Mouse (Mus musculus) heart, embryonic 11.5 days (tissue): ENCODE data around the gene Stpg4. TPM values are rescaled to one million over a fixed set of nuclear protein-coding genes. Genes with fewer than 3 reads are reported as not detected.

Experiments used
- ATAC-seq: fragments of 200-750 bp; cut with Nextera tagmentation; replicated peaks from 2 replicates; pipeline ENCODE4 v1.8.0; 2017; ENCODE audit warnings: moderate library complexity; ENCODE audit not compliant: insufficient number of reproducible peaks, low FRiP score, low TSS enrichment
- H3K27ac ChIP-seq: fragments of 300-500 bp; sonication (generic); 2 replicates; pipeline ENCODE4 v1.5.1; 2014; ENCODE audit warnings: mild to moderate bottlenecking, low read depth, low read length
- H3K27me3 ChIP-seq: fragments of 300-500 bp; sonication (generic); 2 replicates; pipeline ENCODE4 v1.6.1; 2014; ENCODE audit warnings: mild to moderate bottlenecking, low read length, mixed read lengths; ENCODE audit not compliant: control insufficient read depth, insufficient read depth
- H3K36me3 ChIP-seq: fragments of 300-500 bp; sonication (generic); 2 replicates; pipeline ENCODE4 v1.6.1; 2014; ENCODE audit warnings: mild to moderate bottlenecking, low read length, moderate library complexity, mixed read lengths; ENCODE audit not compliant: control insufficient read depth, insufficient read depth
- H3K4me1 ChIP-seq: fragments of 300-500 bp; sonication (generic); 2 replicates; pipeline ENCODE4 v1.6.1; 2014; ENCODE audit warnings: low read length; ENCODE audit not compliant: control insufficient read depth, insufficient read depth
- H3K4me2 ChIP-seq: fragments of 300-500 bp; sonication (generic); 2 replicates; pipeline ENCODE4 v1.6.1; 2014; ENCODE audit warnings: mild to moderate bottlenecking, moderate library complexity
- H3K4me3 ChIP-seq: fragments of 300-500 bp; sonication (generic); 2 replicates; pipeline ENCODE4 v1.5.1; 2014; ENCODE audit warnings: low read depth, low read length
- H3K9ac ChIP-seq: fragments of 300-500 bp; sonication (generic); 2 replicates; pipeline ENCODE4 v1.6.1; 2014; ENCODE audit warnings: mild to moderate bottlenecking, low read depth, low read length, moderate library complexity
- H3K9me3 ChIP-seq: fragments of 300-500 bp; sonication (generic); replicated peaks from 2 replicates; pipeline ENCODE4 v1.6.1; 2016; ENCODE audit warnings: low read length; ENCODE audit not compliant: control insufficient read depth
- WGBS: fragments of 180-500 bp; shearing (Covaris S2); extraction: QIAGEN DNeasy Blood & Tissue Kit; methylation state at CpG from one replicate; pipeline ENCODE4 v1.1.7; 2014; ENCODE audit not compliant: insufficient replicate concordance; 5-methylcytosine and 5-hydroxymethylcytosine counted together
- polyA plus RNA-seq: library from polyadenylated mRNA; unstranded; fragments of >200 nt; fragmentation: Nextera tagmentation; extraction: Ambion mirVana; gene quantifications from 2 replicates; pipeline ENCODE4 v1.2.1, GENCODE M21; 2014

Gene Stpg4
- polyA plus RNA-seq, 1 experiment from 2014 or later = not detected

GRCm38 (mm10) chr17:87441537-87441936 lies 14.0 kb upstream of the Stpg4 start:
- H3K9ac ChIP-seq = no peak overlapping the region
- no peaks in the 10 kb centered on the region for H3K27me3 ChIP-seq
- no peak overlapping the region for H3K4me2 ChIP-seq
- H3K4me1 ChIP-seq = peaks cover 30% of the 10 kb centered on the region
- H3K9me3 ChIP-seq = no peaks in the 10 kb centered on the region
- WGBS = 79% methylated on average over 2 of the region's 2 CpGs
- H3K4me3 ChIP-seq = no peak overlapping the region
- ATAC-seq = no peak
- no peaks in the 10 kb centered on the region for H3K36me3 ChIP-seq
- H3K27ac ChIP-seq = no peak overlapping the region

GRCm38 (mm10) chr17:87439441-87439840 lies 11.9 kb upstream of the Stpg4 start:
- Histone ChIP-seq H3K4me2 (no peak overlapping the region), H3K9ac (no peak overlapping the region), H3K27ac (no peak overlapping the region), H3K4me3 (no peak overlapping the region), H3K36me3 (peaks cover 7% of the 10 kb centered on the region; the same call in 1 of the 2 replicates), H3K27me3 (no peaks in the 10 kb centered on the region), H3K9me3 (no peaks in the 10 kb centered on the region), H3K4me1 (peaks cover 27% of the 10 kb centered on the region)
- no peak for ATAC-seq
- 88% methylated on average over 2 of the region's 2 CpGs for whole genome bisulfite sequencing

- H3K36me3 ChIP-seq = peaks cover 24% of the 10 kb centered on the region
- 93% methylated on average over 3 of the region's 3 CpGs for WGBS
- no peak overlapping the region for H3K27ac ChIP-seq
- H3K27me3 ChIP-seq = no peaks in the 10 kb centered on the region
- no peaks in the 10 kb centered on the region for H3K9me3 ChIP-seq
- H3K4me3 ChIP-seq = no peak overlapping the region
- 0 out of 2 replicates have a peak, but pooled peaks cover 7% of the 10 kb centered on the region for H3K4me1 ChIP-seq
- H3K4me2 ChIP-seq = no peak overlapping the region
- ATAC-seq = no peak
- H3K9ac ChIP-seq = no peak overlapping the region
Observed at GRCm38 (mm10) chr17:87433929-87434328, 6.4 kb upstream of the Stpg4 start.

- no peaks in the 10 kb centered on the region for H3K27me3 ChIP-seq
- 94% methylated on average over 5 of the region's 5 CpGs for WGBS
- no peaks in the 10 kb centered on the region for H3K9me3 ChIP-seq
- H3K9ac ChIP-seq = no peak overlapping the region
- ATAC-seq = no peak
- H3K4me2 ChIP-seq = no peak overlapping the region
- 0 out of 2 replicates have a peak, but pooled peaks cover 6% of the 10 kb centered on the region for H3K4me1 ChIP-seq
- peaks cover 24% of the 10 kb centered on the region for H3K36me3 ChIP-seq
- H3K27ac ChIP-seq = no peak overlapping the region
- H3K4me3 ChIP-seq = no peak overlapping the region
Observed at GRCm38 (mm10) chr17:87432743-87433142, 5.2 kb upstream of the Stpg4 start.

GRCm38 (mm10) chr17:87432314-87432713 lies 4.8 kb upstream of the Stpg4 start:
- no peak overlapping the region for H3K9ac ChIP-seq
- H3K27me3 ChIP-seq = no peaks in the 10 kb centered on the region
- H3K9me3 ChIP-seq = no peaks in the 10 kb centered on the region
- no peak overlapping the region for H3K27ac ChIP-seq
- H3K4me2 ChIP-seq = no peak overlapping the region
- H3K4me3 ChIP-seq = no peak overlapping the region
- H3K4me1 ChIP-seq = 0 out of 2 replicates have a peak, but pooled peaks cover 2% of the 10 kb centered on the region
- H3K36me3 ChIP-seq = peaks cover 24% of the 10 kb centered on the region
- ATAC-seq = no peak

- Histone ChIP-seq H3K9me3 (no peaks in the 10 kb centered on the region), H3K9ac (no peak overlapping the region), H3K27me3 (no peaks in the 10 kb centered on the region), H3K4me2 (no peak overlapping the region), H3K36me3 (peaks cover 18% of the 10 kb centered on the region), H3K4me1 (no peaks in the 10 kb centered on the region), H3K4me3 (no peak overlapping the region), H3K27ac (no peak overlapping the region)
- 85% methylated on average over 3 of the region's 3 CpGs for WGBS
- no peak for ATAC-seq
Observed at GRCm38 (mm10) chr17:87429431-87429830, 1.9 kb upstream of the Stpg4 start.

GRCm38 (mm10) chr17:87418082-87418481 lies 9.5 kb downstream of the Stpg4 start:
- 0 out of 2 replicates have a peak, but pooled peaks cover 1% of the 10 kb centered on the region for H3K4me1 ChIP-seq
- no peak overlapping the region for H3K9ac ChIP-seq
- 68% methylated on average over 7 of the region's 7 CpGs for WGBS
- ATAC-seq = no peak
- H3K36me3 ChIP-seq = no peaks in the 10 kb centered on the region
- no peak overlapping the region for H3K4me3 ChIP-seq
- no peak overlapping the region for H3K27ac ChIP-seq
- H3K4me2 ChIP-seq = no peak overlapping the region
- H3K27me3 ChIP-seq = no peaks in the 10 kb centered on the region
- no peaks in the 10 kb centered on the region for H3K9me3 ChIP-seq

- Histone ChIP-seq H3K36me3 (no peaks in the 10 kb centered on the region), H3K4me2 (no peak overlapping the region), H3K9ac (no peak overlapping the region), H3K4me1 (no peaks in the 10 kb centered on the region), H3K27me3 (no peaks in the 10 kb centered on the region), H3K9me3 (no peaks in the 10 kb centered on the region), H3K27ac (no peak overlapping the region), H3K4me3 (no peak overlapping the region)
- 76% methylated on average over 4 of the region's 4 CpGs for WGBS
- no peak for ATAC-seq
Observed at GRCm38 (mm10) chr17:87406646-87407045, 20.9 kb downstream of the Stpg4 start.

- H3K36me3 ChIP-seq = no peaks in the 10 kb centered on the region
- WGBS = 73% methylated on average over 11 of the region's 11 CpGs
- no peak for ATAC-seq
- H3K9me3 ChIP-seq = no peaks in the 10 kb centered on the region
- no peak overlapping the region for H3K4me2 ChIP-seq
- H3K27me3 ChIP-seq = no peaks in the 10 kb centered on the region
- no peaks in the 10 kb centered on the region for H3K4me1 ChIP-seq
- H3K9ac ChIP-seq = no peak overlapping the region
- no peak overlapping the region for H3K4me3 ChIP-seq
- H3K27ac ChIP-seq = no peak overlapping the region
Observed at GRCm38 (mm10) chr17:87405576-87405975, 22.0 kb downstream of the Stpg4 start.
